Comparison of ENCODE assay signal across 8 mouse cellular contexts in genomic region chrX:77638076-77638475, GRCm38 (mm10).
DNase-seq lines count a peak whose midpoint lies in the region; ATAC-seq and TF ChIP-seq lines count a peak whose summit lies in the region.
"Had no signal": no experiment of that assay in that cellular context is flagged by ENCODE, and none has a peak within 500 bp of the region (broad histone marks: within the 10 kb centered on the region; RNA-seq: fewer than 3 reads in every experiment).

No protein-coding gene starts in this region.

- no peaks in the 10 kb centered on the region for H3K27me3 ChIP-seq in liver, embryonic 14.5 days (ENCODE audit: control insufficient read depth, insufficient read depth, low read length)
- no peaks in the 10 kb centered on the region for H3K27me3 ChIP-seq in liver, embryonic 12.5 days (replicated peaks)
- H3K27me3 ChIP-seq: heart, embryonic 13.5 days had no signal

- H3K4me2 ChIP-seq in liver, embryonic 14.5 days (ENCODE audit: low read depth) = no peak overlapping the region
- H3K4me2 ChIP-seq in liver, embryonic 12.5 days = no peak overlapping the region
- H3K4me2 ChIP-seq: heart, embryonic 13.5 days had no signal

- H3K4me1 ChIP-seq in liver, embryonic 14.5 days (replicated peaks; ENCODE audit: control insufficient read depth in 2 of 2, insufficient read depth in 2 of 2, low read length in 1 of 2) = no peaks in the 10 kb centered on the region
- H3K4me1 ChIP-seq in liver, embryonic 12.5 days = no peaks in the 10 kb centered on the region
- H3K4me1 ChIP-seq: heart, embryonic 13.5 days had no signal

- no peaks in the 10 kb centered on the region for H3K36me3 ChIP-seq in liver, embryonic 14.5 days (replicated peaks; ENCODE audit: control insufficient read depth, insufficient read depth, low read depth)
- H3K36me3 ChIP-seq in liver, embryonic 12.5 days = peaks cover 4% of the 10 kb centered on the region; the same call in 1 of the 2 replicates

- H3K4me3 ChIP-seq in liver, embryonic 14.5 days (ENCODE audit: insufficient read depth in 1 of 2, low read depth in 2 of 2, low read length in 2 of 2) = no peak overlapping the region
- H3K4me3 ChIP-seq in liver, embryonic 12.5 days = no peak overlapping the region
- H3K4me3 ChIP-seq: heart, embryonic 13.5 days had no signal

- H3K9me3 ChIP-seq in liver, embryonic 14.5 days (ENCODE audit: control insufficient read depth, low read length) = no peaks in the 10 kb centered on the region
- no peaks in the 10 kb centered on the region for H3K9me3 ChIP-seq in liver, embryonic 12.5 days (replicated peaks)
- H3K9me3 ChIP-seq: heart, embryonic 13.5 days had no signal

- H3K27ac ChIP-seq in liver, embryonic 14.5 days = no peak overlapping the region
- no peak overlapping the region for H3K27ac ChIP-seq in liver, embryonic 12.5 days
- H3K27ac ChIP-seq: heart, embryonic 13.5 days had no signal

- H3K9ac ChIP-seq in liver, embryonic 14.5 days (replicated peaks) = no peak overlapping the region
- no peak overlapping the region for H3K9ac ChIP-seq in liver, embryonic 12.5 days
- H3K9ac ChIP-seq: heart, embryonic 13.5 days had no signal

- ATAC-seq in liver, embryonic 14.5 days (ENCODE audit: insufficient read depth) = no peak
- no peak for ATAC-seq in liver, embryonic 12.5 days
- peak; percentile 66; the same call in 1 of the 2 replicates for ATAC-seq in cerebellum, adult (ENCODE audit: insufficient number of reproducible peaks, low FRiP score, low TSS enrichment)

- no peak for TF ChIP-seq EP300 in liver, embryonic 14.5 days (IDR thresholded peaks at IDR 0.05; ENCODE audit: low read depth)

- DNase-seq in liver, embryonic 14.5 days (ENCODE audit: low read depth in 3 of 3, low spot score in 3 of 3) = peak in 2 of 3 experiments; percentile 4 to 7
- DNase-seq in MEL-GATA-1-ER (ENCODE audit: extremely low read depth, low read depth) = peak; percentile 21
- peak; percentile 31 for DNase-seq in heart, postnatal 4 days
- DNase-seq in left cerebral cortex, adult 9 months (ENCODE audit: low spot score in 2 of 2) = peak; percentile 22 to 68
- DNase-seq in retina, embryonic 14.5 days (ENCODE audit: low spot score) = peak; percentile 70

- 9% methylated on average over 3 of the region's 3 CpGs for WGBS in liver, embryonic 14.5 days (ENCODE audit: insufficient replicate concordance)
- 20% methylated on average over 3 of the region's 3 CpGs for WGBS in liver, embryonic 12.5 days (ENCODE audit: insufficient replicate concordance)

- TF ChIP-seq CTCF in liver, embryonic 14.5 days (IDR thresholded peaks at IDR 0.05; ENCODE audit: low read depth) = peak; percentile 46; the same call in 1 of the 2 replicates

Comparison
In these comparisons a context has a peak if more than half of its experiments do, and no peak if none do; other contexts are left out.
1. DNase-seq: peak in every context shown above with its lines; median percentile 70 in retina, embryonic 14.5 days; 45 in left cerebral cortex, adult 9 months; 31 in heart, postnatal 4 days; 21 in MEL-GATA-1-ER; 6 in liver, embryonic 14.5 days.